Comparison of ENCODE assay signal across 26 mouse cellular contexts in genomic region chr8:4186151-4186550, GRCm38 (mm10). TPM values are rescaled to one million over a fixed set of nuclear protein-coding genes. Genes with fewer than 3 reads are reported as not detected.
"Had no signal": no experiment of that assay in that cellular context is flagged by ENCODE, and none has a peak within 500 bp of the region (broad histone marks: within the 10 kb centered on the region; RNA-seq: fewer than 3 reads in every experiment).

No protein-coding gene starts in this region.

- H3K4me1 ChIP-seq: lung, embryonic 15.5 days; midbrain, embryonic 13.5 days; midbrain, embryonic 15.5 days; neural tube, embryonic 12.5 days had no signal

- H3K9ac ChIP-seq: liver, embryonic 14.5 days; lung, embryonic 15.5 days; midbrain, embryonic 13.5 days; midbrain, embryonic 15.5 days; neural tube, embryonic 12.5 days had no signal

- H3K4me3 ChIP-seq: lung, embryonic 15.5 days; megakaryocyte, embryonic 14.5 days; midbrain, embryonic 13.5 days; midbrain, embryonic 15.5 days; neural tube, embryonic 12.5 days had no signal

- H3K27ac ChIP-seq: liver, embryonic 14.5 days; lung, embryonic 15.5 days; macrophage; midbrain, embryonic 13.5 days; midbrain, embryonic 15.5 days; neural tube, embryonic 12.5 days had no signal

- DNase-seq: lung, adult 2 months; lung, postnatal 14 days; lung, postnatal 36 days; retina, postnatal 1 day; right cerebral cortex, adult 18-20 months; right cerebral cortex, postnatal 25 days; right cerebral cortex, postnatal 4 days; spleen, adult 18-20 months; thymus, adult 18-20 months; thymus, postnatal 14 days; thymus, postnatal 36 days had no signal

- ATAC-seq: lung, postnatal 0 days had no signal

- H3K27me3 ChIP-seq: lung, embryonic 15.5 days; megakaryocyte, embryonic 14.5 days; midbrain, embryonic 13.5 days; midbrain, embryonic 15.5 days; neural tube, embryonic 12.5 days had no signal

- H3K9me3 ChIP-seq: lung, embryonic 15.5 days; megakaryocyte, embryonic 14.5 days; midbrain, embryonic 13.5 days; midbrain, embryonic 15.5 days; neural tube, embryonic 12.5 days had no signal

- H3K4me2 ChIP-seq: lung, embryonic 15.5 days; midbrain, embryonic 11.5 days; midbrain, embryonic 13.5 days; midbrain, embryonic 15.5 days; neural tube, embryonic 12.5 days had no signal

RNA-seq across cellular contexts. Expression of gene Lrrc8e, which starts 40.5 kb away (rescaled TPM):
- polyA plus RNA-seq: macrophage; midbrain, embryonic 13.5 days had no signal

RNA-seq across cellular contexts. Expression of gene Cd209g, which starts 52.3 kb away (rescaled TPM):
- polyA plus RNA-seq: lung, embryonic 15.5 days; lung, postnatal 0 days; macrophage; midbrain, embryonic 11.5 days; midbrain, embryonic 13.5 days; midbrain, embryonic 15.5 days; midbrain, postnatal 0 days; neural tube, embryonic 12.5 days; neural tube, embryonic 14.5 days; small intestine, adult 2 months; stomach, embryonic 14.5 days; stomach, embryonic 16.5 days; thymus, postnatal 0 days had no signal
